In the genomic region with DNA sequence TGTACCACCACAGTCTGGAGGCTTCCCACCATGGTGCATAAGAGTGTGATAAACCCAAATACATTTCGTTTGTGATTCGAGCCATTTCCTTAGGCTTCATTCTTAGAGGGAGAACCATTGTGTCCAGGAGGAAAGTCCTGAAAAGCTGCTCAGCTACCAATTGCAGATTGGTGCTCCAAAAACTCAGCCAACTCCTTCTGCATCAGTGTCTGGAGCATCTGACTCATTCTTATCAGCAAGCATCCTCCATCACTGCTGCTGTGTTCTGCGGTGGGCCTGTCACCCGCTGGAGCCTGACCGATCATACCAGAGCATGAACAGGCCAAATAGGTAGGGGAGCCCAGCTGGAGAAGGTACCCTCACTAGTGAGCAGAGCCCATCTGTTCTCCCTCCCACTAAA, we compare ENCODE assay signal across 21 mouse cellular contexts. TPM values are rescaled to one million over a fixed set of nuclear protein-coding genes. Genes with fewer than 3 reads are reported as not detected.
DNase-seq lines count a peak whose midpoint lies in the region; ATAC-seq and TF ChIP-seq lines count a peak whose summit lies in the region.
"Had no signal": no experiment of that assay in that cellular context is flagged by ENCODE, and none has a peak within 500 bp of the region (broad histone marks: within the 10 kb centered on the region; RNA-seq: fewer than 3 reads in every experiment).

No protein-coding gene starts in this region.

- H3K79me3 ChIP-seq in C2C12 (ENCODE audit: low read depth) = peaks cover 15% of the 10 kb centered on the region

- TF ChIP-seq CTCF in C2C12 (IDR thresholded peaks at IDR 0.05; ENCODE audit: control insufficient read depth, insufficient read depth, insufficient read length) = no peak

- 89% methylated on average over 5 of the region's 5 CpGs for WGBS in midbrain, embryonic 11.5 days
- 94% methylated on average over 5 of the region's 5 CpGs for WGBS in midbrain, embryonic 10.5 days
- 86% methylated on average over 5 of the region's 5 CpGs for WGBS in hindbrain, embryonic 14.5 days

- no peak overlapping the region for H3ac ChIP-seq in C2C12 (ENCODE audit: control insufficient read depth, insufficient read length, low read depth)

- no peak overlapping the region for H3K4me3 ChIP-seq in midbrain, embryonic 11.5 days (ENCODE audit: low read depth, low read length)
- no peak overlapping the region for H3K4me3 ChIP-seq in midbrain, embryonic 10.5 days
- no peak overlapping the region for H3K4me3 ChIP-seq in C2C12 (ENCODE audit: insufficient read depth, poor library complexity, severe bottlenecking)
- H3K4me3 ChIP-seq in hindbrain, embryonic 14.5 days (replicated peaks; ENCODE audit: low read length) = no peak overlapping the region
- H3K4me3 ChIP-seq: embryonic facial prominence, embryonic 10.5 days; embryonic facial prominence, embryonic 12.5 days had no signal

- no peak overlapping the region for H3K9ac ChIP-seq in midbrain, embryonic 11.5 days (ENCODE audit: low read length)
- H3K9ac ChIP-seq in hindbrain, embryonic 14.5 days = no peak overlapping the region
- H3K9ac ChIP-seq: embryonic facial prominence, embryonic 12.5 days had no signal

- H3K9me3 ChIP-seq in midbrain, embryonic 11.5 days (ENCODE audit: control insufficient read depth, low read length) = no peaks in the 10 kb centered on the region
- H3K9me3 ChIP-seq in midbrain, embryonic 10.5 days (replicated peaks) = no peaks in the 10 kb centered on the region
- no peaks in the 10 kb centered on the region for H3K9me3 ChIP-seq in hindbrain, embryonic 14.5 days (ENCODE audit: control insufficient read depth, low read length)
- H3K9me3 ChIP-seq: embryonic facial prominence, embryonic 10.5 days; embryonic facial prominence, embryonic 12.5 days had no signal

- H3K27ac ChIP-seq in midbrain, embryonic 11.5 days (ENCODE audit: low read depth, low read length) = no peak overlapping the region
- no peak overlapping the region for H3K27ac ChIP-seq in midbrain, embryonic 10.5 days (replicated peaks)
- no peak overlapping the region for H3K27ac ChIP-seq in hindbrain, embryonic 14.5 days
- H3K27ac ChIP-seq: embryonic facial prominence, embryonic 10.5 days; embryonic facial prominence, embryonic 12.5 days had no signal

- no peak overlapping the region for H3K4me2 ChIP-seq in midbrain, embryonic 11.5 days
- no peak overlapping the region for H3K4me2 ChIP-seq in hindbrain, embryonic 14.5 days (replicated peaks)
- H3K4me2 ChIP-seq: embryonic facial prominence, embryonic 12.5 days had no signal

- H3K36me3 ChIP-seq in midbrain, embryonic 11.5 days (ENCODE audit: control insufficient read depth, insufficient read depth, low read length) = no peaks in the 10 kb centered on the region
- H3K36me3 ChIP-seq in midbrain, embryonic 10.5 days = no peaks in the 10 kb centered on the region
- H3K36me3 ChIP-seq in C2C12 (ENCODE audit: control insufficient read depth, insufficient read depth) = peaks cover 14% of the 10 kb centered on the region
- no peaks in the 10 kb centered on the region for H3K36me3 ChIP-seq in hindbrain, embryonic 14.5 days (replicated peaks; ENCODE audit: control insufficient read depth, insufficient read depth)
- H3K36me3 ChIP-seq: embryonic facial prominence, embryonic 10.5 days; embryonic facial prominence, embryonic 12.5 days had no signal

- H3K27me3 ChIP-seq in midbrain, embryonic 11.5 days (ENCODE audit: control insufficient read depth, insufficient read depth, low read length) = no peaks in the 10 kb centered on the region
- peaks cover 9% of the 10 kb centered on the region; the same call in 1 of the 2 replicates for H3K27me3 ChIP-seq in midbrain, embryonic 10.5 days (ENCODE audit: low read depth, poor library complexity, severe bottlenecking)
- H3K27me3 ChIP-seq in C2C12 (ENCODE audit: control insufficient read depth, insufficient read depth, insufficient read length) = no peaks in the 10 kb centered on the region
- H3K27me3 ChIP-seq in hindbrain, embryonic 14.5 days (ENCODE audit: control insufficient read depth, insufficient read depth, low read length) = no peaks in the 10 kb centered on the region
- H3K27me3 ChIP-seq: embryonic facial prominence, embryonic 12.5 days; Patski had no signal

- peak; percentile 14 for DNase-seq in midbrain, embryonic 11.5 days (ENCODE audit: low spot score, missing footprints)
- DNase-seq in midbrain, embryonic 10.5 days (ENCODE audit: low spot score) = no peak
- peak; percentile 36 for DNase-seq in brain, adult 2 months (ENCODE audit: low read depth, low spot score)
- no peak for DNase-seq in spleen, postnatal 10 days (ENCODE audit: low spot score in 2 of 2)
- DNase-seq in retina, postnatal 1 day = no peak
- DNase-seq in hindbrain, embryonic 14.5 days (ENCODE audit: low spot score) = no peak
- DNase-seq: adrenal gland, adult 8-10 months; adrenal gland, postnatal 25 days; B cell, adult 2 months; cerebellum, adult 11-12 months; cerebellum, adult 2 months; cerebellum, adult 9-10 months; cerebellum, postnatal 10 days; cerebellum, postnatal 25 days had no signal

- H3K4me1 ChIP-seq in midbrain, embryonic 11.5 days (ENCODE audit: control insufficient read depth, insufficient read depth, low read length) = no peaks in the 10 kb centered on the region
- peaks cover 20% of the 10 kb centered on the region for H3K4me1 ChIP-seq in midbrain, embryonic 10.5 days
- peaks cover 8% of the 10 kb centered on the region for H3K4me1 ChIP-seq in hindbrain, embryonic 14.5 days (replicated peaks; ENCODE audit: control insufficient read depth, insufficient read depth, low read length)

- ATAC-seq in midbrain, embryonic 11.5 days (ENCODE audit: low FRiP score) = no peak
- ATAC-seq in hindbrain, embryonic 14.5 days (ENCODE audit: low FRiP score) = no peak
- ATAC-seq: activated CD4-positive, CD25-positive, alpha-beta regulatory T cell, adult 4 months; forebrain, embryonic 14.5 days; forebrain, embryonic 16.5 days; Patski had no signal

- H3K79me2 ChIP-seq in C2C12 (ENCODE audit: control insufficient read depth, insufficient read depth) = peaks cover 80% of the 10 kb centered on the region

TF ChIP-seq in C2C12, 6 proteins besides CTCF, POLR2A, EP300 and RAD21:
- TF ChIP-seq MAX (IDR thresholded peaks at IDR 0.05) = no peak
- no peak for TF ChIP-seq MYOG (IDR thresholded peaks at IDR 0.05; ENCODE audit: control insufficient read depth, extremely low read depth, insufficient read length)
- no peak for TF ChIP-seq CEBPB (IDR thresholded peaks at IDR 0.05; ENCODE audit: low read depth)
- peak; percentile 28 for TF ChIP-seq FOSL1 (IDR thresholded peaks at IDR 0.05; ENCODE audit: insufficient read depth, low read length, poor library complexity, severe bottlenecking)
- TF ChIP-seq USF1 (IDR thresholded peaks at IDR 0.05; ENCODE audit: low read depth) = no peak
- TF ChIP-seq MYOD1 (IDR thresholded peaks at IDR 0.05; ENCODE audit: control insufficient read depth, insufficient read length, low read depth) = peak; percentile 10
TF ChIP-seq in C2C12: peak in this region for 2.

RNA-seq across cellular contexts. Expression of a gene that starts 16.0 kb away (rescaled TPM):
- polyA plus RNA-seq in midbrain, embryonic 11.5 days (2014; fragmentation: Nextera tagmentation; extraction: Ambion mirVana) = 10.4 and 13.3 TPM in 2 replicates
- polyA plus RNA-seq in midbrain, embryonic 10.5 days (2016; fragmentation: Nextera tagmentation; extraction: Ambion mirVana) = 14.5 and 16.5 TPM in 2 replicates
- polyA plus RNA-seq in C2C12 (2012; fragmentation: generic; extraction: Trizol) = 22.2 TPM
- polyA plus RNA-seq in hindbrain, embryonic 14.5 days (2014; fragmentation: Nextera tagmentation; extraction: Ambion mirVana) = 56.2 and 60.2 TPM in 2 replicates

Comparison
In these comparisons a context has a peak if more than half of its experiments do, and no peak if none do; other contexts are left out.
1. DNase-seq: peak in midbrain, embryonic 11.5 days (single experiment) and brain, adult 2 months (single experiment); none in midbrain, embryonic 10.5 days (single experiment), spleen, postnatal 10 days (0 of 2), retina, postnatal 1 day (single experiment) and hindbrain, embryonic 14.5 days (single experiment).